Mouse (Mus musculus) hematopoietic stem cell, adult 5-6 weeks (primary cell): ENCODE results near the gene Zdhhc14. TPM values are rescaled to one million over a fixed set of nuclear protein-coding genes. Genes with fewer than 3 reads are reported as not detected.
"Not testable (repeated sequence)": the region's sequence is repeated elsewhere in the genome, so short reads cannot be mapped to it uniquely, and the experiment has no call there.

Source experiments
- ATAC-seq, 2 experiments: fragments of 125-278 bp in 1 of 2; replicated peaks in 1 of 2; 2 replicates each; pipeline ENCODE4 v1.8.0; 2016 to 2017; ENCODE audit warnings: inconsistent platforms in 2 of 2, mild to moderate bottlenecking in 2 of 2, moderate number of reproducible peaks in 2 of 2, low read depth in 1 of 2, moderate TSS enrichment in 1 of 2; ENCODE audit not compliant: low FRiP score in 2 of 2, poor library complexity in 2 of 2, severe bottlenecking in 2 of 2, insufficient read depth in 1 of 2, low TSS enrichment in 1 of 2
- total RNA-seq: library from RNA; stranded (forward); fragments of 172-1452, 232-1000 nt; gene quantifications from 2 replicates; pipeline ENCODE4 v1.2.3, GENCODE M21; 2017

The Zdhhc14 gene
- total RNA-seq, 1 experiment from 2014 or later, result 1.5 TPM

DNA sequence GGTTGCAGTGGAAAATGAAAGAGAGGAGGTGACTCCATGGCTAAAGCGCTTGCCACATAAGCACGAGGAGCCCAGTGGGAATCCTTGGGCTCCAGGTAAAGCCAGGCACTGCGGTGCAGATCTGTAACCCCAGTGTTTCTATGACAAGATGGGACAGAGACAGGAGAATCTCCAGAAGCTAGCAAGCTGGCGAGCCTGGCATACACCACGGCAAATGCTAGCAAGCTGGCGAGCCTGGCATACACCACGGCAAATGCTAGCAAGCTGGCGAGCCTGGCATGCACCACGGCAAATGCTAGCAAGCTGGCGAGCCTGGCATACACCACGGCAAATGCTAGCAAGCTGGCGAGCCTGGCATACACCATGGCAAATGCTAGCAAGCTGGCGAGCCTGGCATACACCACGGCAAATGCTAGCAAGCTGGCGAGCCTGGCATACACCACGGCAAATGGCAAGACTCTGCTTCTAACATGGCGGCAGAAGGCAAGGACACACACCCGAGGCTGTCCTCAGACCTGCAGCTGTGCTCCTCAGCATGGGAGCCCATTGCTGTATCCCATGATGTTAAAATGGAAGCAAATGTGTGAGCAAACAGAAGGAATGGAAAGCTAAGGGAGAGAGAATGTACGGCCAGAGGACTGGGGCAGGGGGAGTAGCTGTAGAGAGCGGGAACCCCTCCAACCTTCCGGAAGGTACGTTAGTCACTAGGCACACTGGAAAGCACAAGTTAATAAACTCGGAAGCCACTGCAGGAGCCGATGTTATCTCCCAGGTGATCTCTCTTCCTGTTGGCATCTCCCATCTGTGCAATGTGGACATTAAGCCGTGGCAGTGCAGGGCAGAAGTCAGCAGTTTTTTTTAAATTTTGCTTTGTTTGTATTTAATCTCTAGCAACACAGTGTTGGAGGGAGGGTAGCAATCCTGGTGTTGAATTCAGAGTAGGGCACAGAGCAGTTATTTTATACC lies 129.6 kb downstream of the Zdhhc14 start:
- no peak for ATAC-seq

DNA sequence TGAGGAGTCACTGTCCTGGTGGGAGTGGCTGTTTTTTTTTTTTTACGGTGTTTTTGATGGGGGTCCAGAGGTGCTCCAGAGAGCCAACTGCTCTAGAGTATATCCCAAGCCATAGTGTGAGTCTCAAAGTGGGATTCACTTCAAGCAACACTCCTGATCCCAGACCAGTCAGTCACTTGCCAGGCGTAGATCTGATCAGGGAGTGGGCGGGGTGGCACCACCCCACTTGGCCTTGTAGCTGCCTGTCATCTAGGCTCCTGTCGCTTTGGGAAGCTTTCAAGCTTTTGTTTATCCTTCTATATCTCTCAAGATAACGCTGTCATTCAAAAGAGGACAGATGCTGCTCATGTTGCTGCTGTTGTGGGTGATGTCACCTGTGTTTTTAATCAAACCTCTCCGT lies 130.4 kb downstream of the Zdhhc14 start:
- no peak for ATAC-seq

DNA sequence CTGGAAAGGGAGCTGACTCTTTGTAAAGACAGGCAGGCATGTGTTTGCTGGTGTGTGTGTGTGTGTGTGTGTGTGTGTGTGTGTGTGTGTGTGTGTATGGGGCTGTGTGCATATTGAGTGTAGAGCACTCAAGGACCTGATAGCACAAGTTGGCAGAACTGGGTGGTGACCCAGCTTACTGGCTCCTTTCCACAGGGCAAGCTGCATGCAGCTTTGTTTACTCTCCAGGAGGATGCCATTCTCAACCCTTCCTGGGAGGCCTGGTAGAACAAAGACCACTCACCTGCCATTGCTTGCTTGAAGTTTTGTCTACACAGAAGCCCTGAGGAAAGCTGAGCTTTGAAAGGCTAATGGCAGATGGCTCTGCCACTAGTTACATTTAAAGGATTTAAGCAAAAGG lies 130.8 kb downstream of the Zdhhc14 start:
- no peak for ATAC-seq

DNA sequence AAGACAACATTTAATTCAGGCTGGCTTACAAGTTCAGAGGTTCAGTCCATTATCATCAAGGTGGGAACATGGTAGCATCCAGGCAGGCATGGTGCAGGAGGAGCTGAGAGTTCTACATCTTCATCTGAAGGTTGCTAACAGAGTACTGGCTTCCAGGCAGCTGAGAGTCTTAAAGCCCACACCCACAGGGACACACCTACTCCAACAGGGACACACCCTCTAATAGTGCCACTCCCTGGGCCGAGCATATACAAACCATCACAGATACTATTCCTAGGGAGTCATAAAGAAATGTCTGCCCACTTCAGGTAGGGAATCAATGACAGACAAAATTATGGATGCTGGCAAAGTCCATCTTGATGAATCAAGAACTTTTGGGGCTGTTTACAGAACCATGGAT lies 132.5 kb downstream of the Zdhhc14 start:
- not testable (repeated sequence) for ATAC-seq

DNA sequence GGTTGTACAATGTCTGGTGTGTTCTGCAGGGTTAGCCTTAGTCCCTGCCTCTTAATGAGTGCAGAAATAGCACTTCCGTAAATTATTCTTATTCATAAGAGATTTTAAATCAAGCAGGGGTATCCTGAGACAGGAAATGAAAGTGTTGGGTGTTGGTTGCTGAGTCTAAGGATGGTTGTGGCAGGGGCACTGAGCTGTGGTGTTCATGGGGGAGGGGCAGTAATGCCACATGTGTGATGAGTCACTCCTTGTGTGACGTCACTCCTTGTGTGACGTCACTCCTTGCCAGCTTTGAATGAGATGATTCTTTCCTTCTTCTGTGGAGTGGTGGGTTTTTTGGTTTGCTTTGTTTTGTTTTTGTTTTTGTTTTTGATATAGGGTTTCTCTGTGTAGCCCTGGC lies 134.0 kb downstream of the Zdhhc14 start:
- ATAC-seq, result peak in 1 of 2 experiments; percentile 21; a peak in 1 of 4 replicates

DNA sequence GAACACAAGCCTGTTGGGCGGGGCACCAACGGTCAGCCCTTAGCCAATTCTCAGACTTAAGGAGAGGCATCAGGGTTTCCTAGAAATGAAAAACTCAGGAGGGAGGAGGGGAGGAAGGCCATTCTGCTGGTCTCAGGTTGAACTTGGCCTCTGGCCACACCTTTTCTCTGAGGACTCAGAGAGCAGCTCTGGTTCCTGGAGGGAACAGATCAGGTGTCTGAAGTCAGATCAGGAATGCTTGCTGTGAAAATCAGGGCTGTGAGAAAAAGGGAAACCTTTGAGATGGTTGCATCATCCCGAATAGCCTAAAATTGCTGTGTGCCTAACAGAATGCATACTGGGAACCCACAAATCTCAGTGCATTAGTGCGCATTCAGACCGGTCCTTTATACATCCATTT lies 135.3 kb downstream of the Zdhhc14 start:
- no peak for ATAC-seq

DNA sequence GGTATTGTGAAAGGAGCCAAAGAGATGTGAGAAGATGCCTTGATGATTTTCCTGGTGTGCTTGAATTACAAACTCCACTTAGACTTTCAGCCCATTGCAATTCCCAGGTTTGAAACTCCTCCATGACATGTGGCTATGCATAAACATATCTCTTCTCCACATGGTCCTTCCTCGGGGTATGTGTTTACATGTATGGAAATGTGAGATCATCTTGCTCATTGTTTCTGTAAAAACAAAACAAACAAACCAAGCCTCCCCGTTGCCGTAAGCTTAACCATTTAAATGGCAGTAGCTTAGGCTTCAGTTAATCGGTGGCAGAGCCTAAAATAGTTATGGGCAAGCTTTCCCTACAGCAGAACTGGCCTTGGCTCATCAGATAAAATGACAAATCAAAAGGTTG lies 137.3 kb downstream of the Zdhhc14 start:
- ATAC-seq, result no peak

DNA sequence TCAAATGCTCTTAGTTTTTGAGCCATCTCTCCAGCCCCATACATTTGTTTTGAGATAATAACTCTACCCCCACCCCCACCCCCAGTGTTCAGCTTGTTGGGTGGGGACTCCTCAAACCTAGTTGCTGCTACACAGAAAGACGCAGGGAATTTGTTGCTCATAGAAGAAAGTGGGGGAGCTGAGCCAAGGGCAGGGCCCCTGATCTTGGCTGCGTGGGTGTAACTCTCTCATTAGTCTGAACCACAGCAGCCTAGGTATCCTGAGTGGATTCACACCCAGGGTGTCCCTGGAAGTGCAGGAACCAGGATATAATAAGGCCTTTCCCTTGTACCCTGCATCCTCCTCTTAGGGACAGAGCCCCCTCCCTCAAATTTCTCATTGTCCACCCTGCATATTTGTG lies 142.9 kb downstream of the Zdhhc14 start:
- ATAC-seq, result no peak

DNA sequence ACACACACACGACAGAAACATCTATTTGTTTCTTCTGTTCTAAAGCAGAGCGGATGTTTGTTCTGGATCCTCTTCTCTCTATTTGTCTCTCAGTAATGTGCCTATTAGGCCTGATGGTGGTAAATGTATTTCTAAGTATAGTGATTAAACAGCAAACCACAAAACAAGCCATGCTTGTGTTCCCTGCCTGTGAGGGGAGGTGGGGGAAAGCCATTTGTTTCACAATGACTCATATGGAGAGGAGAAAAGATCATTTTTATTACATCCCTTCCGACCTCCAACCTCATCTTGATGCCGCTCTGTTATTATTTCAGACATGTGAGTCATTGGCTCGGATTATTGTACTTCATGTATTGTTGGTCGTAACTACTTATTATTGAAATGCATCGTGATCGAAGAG lies 149.1 kb downstream of the Zdhhc14 start:
- ATAC-seq, result no peak

DNA sequence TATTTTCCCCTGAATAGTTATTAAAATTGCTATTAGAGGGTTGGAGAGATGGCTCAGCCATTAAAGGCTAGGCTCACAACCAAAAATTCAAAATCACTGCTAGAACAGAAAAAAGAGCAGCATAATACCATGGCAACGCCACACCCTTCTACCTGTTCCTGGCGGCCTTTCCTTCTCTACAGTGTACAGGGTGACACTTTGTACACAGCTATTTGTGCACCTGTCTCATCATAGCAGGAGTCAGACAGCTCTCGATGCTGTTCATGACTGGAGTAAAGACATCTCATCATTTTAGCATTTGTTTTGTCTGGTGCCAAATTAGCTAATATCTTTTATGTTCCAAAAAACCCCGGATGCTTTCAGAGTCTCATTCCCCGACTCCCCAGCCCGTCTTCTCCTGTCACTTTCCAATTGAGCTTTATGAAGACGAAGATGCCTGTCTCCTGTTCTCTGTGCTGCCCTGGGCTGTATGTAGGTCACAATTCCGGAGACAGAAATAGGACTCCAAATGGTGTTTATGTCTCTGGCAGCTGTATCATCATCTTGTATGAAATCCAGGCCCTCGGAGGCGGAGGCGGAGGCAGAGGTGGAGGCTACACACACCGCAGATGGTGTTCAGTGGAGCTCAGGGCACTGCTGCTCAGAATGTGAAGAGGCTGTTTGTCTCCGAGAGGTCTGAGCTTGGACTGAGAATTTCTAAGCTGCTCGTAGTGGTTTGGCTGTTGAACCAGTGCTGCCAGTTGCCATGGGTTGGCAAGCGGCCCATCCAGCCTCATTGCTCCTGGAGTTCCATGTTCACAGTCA lies 150.8 kb downstream of the Zdhhc14 start:
- ATAC-seq, result no peak

DNA sequence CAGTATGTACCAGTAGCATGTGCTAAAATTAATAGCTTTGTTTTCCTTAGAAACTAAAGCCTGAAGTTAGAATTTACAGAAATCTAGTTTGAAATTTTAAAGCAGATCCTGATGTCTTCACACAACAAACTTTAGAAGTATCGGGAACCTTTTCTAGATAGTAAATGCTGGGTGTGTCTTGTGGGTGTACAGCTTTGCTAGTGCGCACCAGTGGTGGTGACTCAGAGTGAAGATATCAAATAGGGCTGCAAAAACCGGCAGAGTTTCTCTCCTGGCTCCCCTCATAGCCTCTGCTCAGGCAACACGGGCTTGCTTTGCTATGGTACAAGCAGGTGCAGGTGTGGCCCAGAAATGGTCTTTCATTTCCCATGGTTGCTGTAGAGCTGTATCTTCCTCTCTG lies 157.8 kb downstream of the Zdhhc14 start:
- no peak for ATAC-seq

DNA sequence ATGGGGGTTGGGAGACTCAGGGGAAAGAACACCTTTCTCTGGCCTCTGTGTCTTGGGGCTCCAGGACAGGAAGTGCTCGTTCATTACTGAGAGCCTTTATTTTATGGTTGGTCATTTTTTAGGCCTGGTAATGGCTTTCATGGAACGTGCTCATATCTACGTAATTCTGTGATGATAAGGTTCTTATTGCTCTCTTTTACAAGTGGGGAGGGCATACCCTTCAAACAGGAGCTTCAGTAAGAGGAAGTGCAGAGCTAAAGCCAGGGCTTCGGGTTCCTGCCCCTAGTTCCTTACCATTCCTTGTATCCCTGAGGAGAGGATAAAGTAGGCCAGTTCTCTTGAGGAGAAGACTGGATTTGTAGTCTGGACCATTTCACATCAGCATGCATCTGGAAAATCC lies 158.3 kb downstream of the Zdhhc14 start:
- no peak for ATAC-seq

DNA sequence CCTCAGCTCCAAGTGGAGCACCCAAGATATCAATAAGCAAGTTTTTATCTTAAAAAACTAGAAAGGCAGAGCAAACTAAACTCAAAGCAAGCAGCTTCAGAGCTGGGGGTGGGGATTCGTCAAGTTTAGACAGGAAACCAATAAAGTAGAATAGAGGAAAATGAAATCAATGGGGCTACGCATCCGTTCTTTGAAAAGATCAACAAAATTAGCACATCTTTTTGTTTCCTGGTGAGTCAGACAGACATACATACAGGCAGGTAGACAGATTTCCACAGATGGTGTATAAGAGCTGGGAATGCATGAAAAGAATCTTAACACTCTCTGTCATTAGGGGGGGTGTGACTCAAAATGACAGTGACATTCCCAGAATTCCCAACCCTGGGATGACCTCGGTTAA lies 159.2 kb downstream of the Zdhhc14 start:
- no peak for ATAC-seq

DNA sequence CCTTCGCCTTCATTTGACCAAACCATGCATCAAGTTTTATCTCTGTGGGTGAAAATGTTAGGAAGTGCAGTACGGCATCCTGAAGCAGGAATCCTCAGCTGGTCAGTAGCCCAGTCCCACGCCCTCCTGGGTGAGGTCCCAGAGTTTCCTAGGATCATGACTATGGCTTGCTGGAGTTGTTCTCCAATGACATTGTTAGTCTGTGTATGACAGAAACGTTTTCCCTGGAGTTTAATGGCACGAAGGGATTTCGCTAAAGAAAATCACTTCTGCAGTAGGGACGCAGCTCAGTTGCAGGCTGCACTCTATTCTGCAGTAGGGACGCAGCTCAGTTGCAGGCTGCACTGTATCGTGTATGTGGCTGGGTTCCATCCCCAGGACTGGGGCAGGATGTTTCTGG lies 161.6 kb downstream of the Zdhhc14 start:
- no peak for ATAC-seq

DNA sequence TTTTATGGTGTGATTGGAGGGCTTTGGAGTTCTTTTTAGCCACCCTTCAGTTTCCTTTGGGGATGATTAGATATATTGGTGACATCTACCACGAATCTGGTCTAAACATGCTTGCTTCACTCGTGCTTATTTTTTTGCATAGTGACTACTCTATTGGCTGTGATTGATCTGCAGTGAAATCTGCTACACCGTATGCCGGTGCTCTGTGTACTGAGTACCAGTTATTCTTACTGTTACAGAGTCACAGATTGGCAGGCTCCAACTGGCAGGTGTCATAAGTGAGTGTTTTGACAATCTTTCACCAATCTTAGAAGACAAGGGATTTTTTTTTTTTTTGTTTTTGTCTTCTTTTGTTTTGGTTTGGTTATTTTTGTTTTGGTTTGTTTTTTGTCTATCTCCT lies 163.2 kb downstream of the Zdhhc14 start:
- ATAC-seq, result no peak

DNA sequence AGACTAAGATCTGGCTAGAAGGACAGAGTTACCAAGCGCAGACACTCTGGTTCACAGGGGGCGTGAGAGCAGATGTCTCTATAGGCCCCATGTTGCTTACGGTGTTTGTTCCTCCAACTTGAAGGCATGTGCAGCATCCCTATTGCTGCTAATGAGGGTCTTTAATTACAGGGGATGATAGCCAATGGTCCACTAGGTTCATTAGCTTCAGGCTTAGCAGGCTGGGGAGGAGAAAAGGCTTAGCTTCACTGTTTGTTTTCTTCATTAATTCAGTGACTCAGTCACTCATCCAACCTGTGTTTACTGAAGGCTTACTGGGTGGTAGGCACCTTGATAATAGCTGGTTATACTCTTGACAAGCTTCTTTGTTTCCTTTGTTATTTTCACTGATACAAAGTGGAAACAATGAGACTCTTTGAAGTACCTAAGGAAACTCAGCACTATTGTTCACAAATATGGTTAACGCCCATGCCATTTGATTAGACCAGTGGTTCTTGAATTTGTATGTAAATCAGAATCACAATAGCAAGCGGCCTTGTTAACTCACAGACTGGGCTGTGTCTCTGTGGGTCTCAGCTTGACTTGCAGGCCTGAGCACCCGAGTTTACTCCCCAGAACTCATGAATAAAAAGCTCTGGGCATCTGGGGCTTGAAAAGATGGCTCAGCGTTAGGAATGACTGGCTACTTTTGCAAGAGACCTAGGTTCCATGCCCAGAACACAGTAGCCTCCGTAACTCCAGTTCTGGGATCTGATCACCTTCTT lies 168.1 kb downstream of the Zdhhc14 start:
- ATAC-seq, result no peak

DNA sequence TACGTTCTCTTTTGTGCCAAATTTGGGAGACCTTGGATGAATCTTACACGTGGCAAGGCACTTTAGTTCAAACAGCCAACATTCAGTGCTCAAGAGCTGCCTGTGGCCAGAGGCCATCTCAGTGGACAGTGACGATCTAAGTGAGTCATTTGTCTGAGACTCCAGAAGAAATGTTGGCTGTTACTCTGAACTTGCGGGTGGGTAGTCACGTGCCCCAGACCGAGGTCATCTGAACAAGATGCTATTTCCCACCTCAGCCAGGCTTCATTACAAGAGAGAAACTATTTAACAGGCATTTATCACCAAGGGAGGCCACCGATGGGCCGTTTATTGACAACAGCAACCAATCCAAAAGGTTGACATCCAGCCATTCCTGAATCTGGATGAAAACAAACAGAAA lies 174.3 kb downstream of the Zdhhc14 start:
- ATAC-seq, result no peak

DNA sequence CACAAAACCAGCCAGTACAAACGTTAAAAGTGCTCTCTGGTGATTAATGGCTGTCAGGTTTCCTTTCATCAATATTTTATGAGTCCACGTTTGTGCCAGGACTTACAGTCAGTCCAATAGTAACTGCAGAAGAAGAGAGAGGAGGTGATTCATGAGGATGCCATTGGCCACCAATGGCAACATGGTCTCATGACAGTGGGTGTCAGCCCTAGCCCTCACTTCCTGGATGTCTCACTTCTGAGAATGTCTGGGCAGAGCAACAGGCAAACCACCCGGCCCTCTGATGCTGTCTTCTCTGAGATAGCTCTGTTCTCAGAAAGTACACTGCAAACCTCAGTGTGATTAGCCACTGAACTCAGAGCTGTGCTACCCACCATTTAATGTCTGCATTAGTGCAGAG lies 176.1 kb downstream of the Zdhhc14 start:
- no peak for ATAC-seq
